Mouse (Mus musculus) neural tube, embryonic 12.5 days (tissue): ENCODE results near the gene Rxfp1. TPM values are rescaled to one million over a fixed set of nuclear protein-coding genes. Genes with fewer than 3 reads are reported as not detected.

Experiments used
- polyA plus RNA-seq: library from polyadenylated mRNA; unstranded; fragments of >200 nt; fragmentation: Nextera tagmentation; extraction: Ambion mirVana; gene quantifications from 2 replicates; pipeline ENCODE4 v1.2.1, GENCODE M21; 2016

Gene Rxfp1
- polyA plus RNA-seq, 1 experiment from 2014 or later: 0.09 TPM

Other genes starting within 250 kb of the Rxfp1 start
- 8.7 and 9.6 TPM in 2 replicates for gene Fnip2, start 170.1 kb downstream of the Rxfp1 start, polyA plus RNA-seq
- gene Ppid, start 146.5 kb downstream of the Rxfp1 start, polyA plus RNA-seq: 162 and 164 TPM in 2 replicates
- gene 4930579G24Rik, start 108.8 kb downstream of the Rxfp1 start, polyA plus RNA-seq: 17.4 and 18.7 TPM in 2 replicates
- 47.9 and 54.2 TPM in 2 replicates for gene Etfdh, start 108.4 kb downstream of the Rxfp1 start, polyA plus RNA-seq
- gene Tmem144, start 114.9 kb upstream of the Rxfp1 start, polyA plus RNA-seq: 2.2 and 2.4 TPM in 2 replicates
- 6.5 and 7.9 TPM in 2 replicates for gene Fam198b, start 146.7 kb upstream of the Rxfp1 start, polyA plus RNA-seq